Mouse (Mus musculus) embryonic facial prominence, embryonic 14.5 days (tissue): ENCODE measurements around the gene Cxcl3. TPM values are rescaled to one million over a fixed set of nuclear protein-coding genes. Genes with fewer than 3 reads are reported as not detected.

Experiments used
- ATAC-seq: fragments of 200-750 bp; cut with Nextera tagmentation; 2 replicates; pipeline ENCODE4 v1.8.0; 2017; ENCODE audit warnings: low read depth, moderate number of reproducible peaks, moderate TSS enrichment
- DNase-seq: peaks from one replicate; pipeline ENCODE4 v3.0.0-alpha.2; 2015; ENCODE audit warnings: low spot score
- H3K27ac ChIP-seq: fragments of 300-500 bp; sonication (generic); replicated peaks from 2 replicates; pipeline ENCODE4 v1.5.1; 2014; ENCODE audit warnings: low read depth, mild to moderate bottlenecking, low read length, moderate library complexity
- H3K27me3 ChIP-seq: fragments of 300-500 bp; sonication (generic); replicated peaks from 2 replicates; pipeline ENCODE4 v1.6.1; 2014; ENCODE audit warnings: low read length; ENCODE audit not compliant: control insufficient read depth, insufficient read depth
- H3K36me3 ChIP-seq: fragments of 300-500 bp; sonication (generic); 2 replicates; pipeline ENCODE4 v1.6.1; 2014; ENCODE audit warnings: low read length, mixed read lengths; ENCODE audit not compliant: control insufficient read depth, insufficient read depth
- H3K4me1 ChIP-seq: fragments of 300-500 bp; sonication (generic); 2 replicates; pipeline ENCODE4 v1.6.1; 2014; ENCODE audit warnings: antibody characterized with exemption, low read length; ENCODE audit not compliant: control insufficient read depth, insufficient read depth
- H3K4me2 ChIP-seq: fragments of 300-500 bp; sonication (generic); 2 replicates; pipeline ENCODE4 v1.6.1; 2014; ENCODE audit warnings: low read depth, mild to moderate bottlenecking, low read length, moderate library complexity, mixed read lengths
- H3K4me3 ChIP-seq: fragments of 300-500 bp; sonication (generic); 2 replicates; pipeline ENCODE4 v1.5.1; 2014; ENCODE audit warnings: low read depth, mild to moderate bottlenecking, low read length
- H3K9ac ChIP-seq: fragments of 300-500 bp; sonication (generic); 2 replicates; pipeline ENCODE4 v1.6.1; 2014; ENCODE audit warnings: low read depth, mild to moderate bottlenecking, low read length, moderate library complexity, mixed read lengths
- H3K9me3 ChIP-seq: fragments of 300-500 bp; sonication (generic); 2 replicates; pipeline ENCODE4 v1.6.1; 2016; ENCODE audit warnings: low read length; ENCODE audit not compliant: control insufficient read depth
- WGBS: fragments of 180-500 bp; shearing (Covaris S2); extraction: QIAGEN DNeasy Blood & Tissue Kit; methylation state at CpG from one replicate; pipeline ENCODE4 v1.1.7; 2014; 5-methylcytosine and 5-hydroxymethylcytosine counted together
- microRNA-seq: library from miRNA; unstranded; fragments of <30 nt; microRNA quantifications from one replicate; pipeline ENCODE4, GENCODE M21; 2016; ENCODE audit warnings: borderline number of aligned reads
- polyA plus RNA-seq: library from polyadenylated mRNA; unstranded; fragments of >200 nt; fragmentation: Nextera tagmentation; extraction: Ambion mirVana; gene quantifications from 2 replicates; pipeline ENCODE4 v1.2.1, GENCODE M21; 2014

The Cxcl3 gene
- polyA plus RNA-seq, 1 experiment from 2014 or later = 0.17 TPM

GRCm38 (mm10) chr5:90807176-90807950 lies 21.5 kb downstream of the Cxcl3 start:
- Histone ChIP-seq H3K4me2 (no peak overlapping the region), H3K4me1 (no peaks in the 10 kb centered on the region), H3K9me3 (no peaks in the 10 kb centered on the region), H3K4me3 (no peak overlapping the region), H3K9ac (no peak overlapping the region), H3K27me3 (no peaks in the 10 kb centered on the region), H3K27ac (no peak overlapping the region; the same call in 1 of the 2 replicates), H3K36me3 (no peaks in the 10 kb centered on the region)
- DNase-seq (peak; percentile 73), ATAC-seq (no peak)
- 58% methylated on average over 3 of the region's 3 CpGs for WGBS

- Histone ChIP-seq H3K9me3 (no peaks in the 10 kb centered on the region), H3K27me3 (no peaks in the 10 kb centered on the region), H3K4me3 (no peak overlapping the region), H3K36me3 (no peaks in the 10 kb centered on the region), H3K27ac (no peak overlapping the region), H3K9ac (no peak overlapping the region), H3K4me2 (no peak overlapping the region), H3K4me1 (no peaks in the 10 kb centered on the region)
- DNase-seq = no peak
- ATAC-seq = no peak
Observed at GRCm38 (mm10) chr5:90819756-90820155, 33.9 kb downstream of the Cxcl3 start.

- Histone ChIP-seq H3K9me3 (no peaks in the 10 kb centered on the region), H3K4me1 (peaks cover 12% of the 10 kb centered on the region), H3K36me3 (no peaks in the 10 kb centered on the region), H3K27me3 (no peaks in the 10 kb centered on the region), H3K27ac (peak overlapping the region; percentile 75), H3K4me2 (peak overlapping the region; percentile 35), H3K4me3 (no peak overlapping the region), H3K9ac (peak overlapping the region; percentile 23)
- 38% methylated on average over 11 of the region's 11 CpGs for WGBS
- ATAC-seq (peak; percentile 91), DNase-seq (peak; percentile 94)
Observed at GRCm38 (mm10) chr5:90832145-90832767, 46.4 kb downstream of the Cxcl3 start.

- H3K4me2 ChIP-seq = peak overlapping the region; percentile 35
- 70% methylated on average over 8 of the region's 8 CpGs for WGBS
- H3K36me3 ChIP-seq = no peaks in the 10 kb centered on the region
- H3K9ac ChIP-seq = peak overlapping the region; percentile 14; the same call in 1 of the 2 replicates
- no peaks in the 10 kb centered on the region for H3K9me3 ChIP-seq
- peaks cover 12% of the 10 kb centered on the region for H3K4me1 ChIP-seq
- H3K4me3 ChIP-seq = no peak overlapping the region
- no peak for DNase-seq
- H3K27me3 ChIP-seq = no peaks in the 10 kb centered on the region
- peak overlapping the region; percentile 75 for H3K27ac ChIP-seq
- peak; percentile 44 for ATAC-seq
Observed at GRCm38 (mm10) chr5:90832768-90833388, 47.0 kb downstream of the Cxcl3 start.

- WGBS = 59% methylated on average over 4 of the region's 4 CpGs
- no peak for ATAC-seq
- no peak overlapping the region for H3K27ac ChIP-seq
- no peaks in the 10 kb centered on the region for H3K9me3 ChIP-seq
- no peaks in the 10 kb centered on the region for H3K27me3 ChIP-seq
- no peak overlapping the region for H3K4me3 ChIP-seq
- DNase-seq = no peak
- H3K4me1 ChIP-seq = peaks cover 12% of the 10 kb centered on the region
- H3K36me3 ChIP-seq = no peaks in the 10 kb centered on the region
- H3K9ac ChIP-seq = no peak overlapping the region
- H3K4me2 ChIP-seq = no peak overlapping the region
Observed at GRCm38 (mm10) chr5:90834436-90834835, 48.5 kb downstream of the Cxcl3 start.

- Histone ChIP-seq H3K9me3 (no peaks in the 10 kb centered on the region), H3K4me3 (no peak overlapping the region), H3K9ac (no peak overlapping the region)
Observed at GRCm38 (mm10) chr5:90838582-90838981, 52.7 kb downstream of the Cxcl3 start.

More at GRCm38 (mm10) chr5:90838582-90838981, 52.7 kb downstream of the Cxcl3 start:
- no peak for ATAC-seq
- Histone ChIP-seq H3K27ac (no peak overlapping the region), H3K36me3 (no peaks in the 10 kb centered on the region), H3K4me2 (no peak overlapping the region), H3K4me1 (no peaks in the 10 kb centered on the region; the same call in 1 of the 2 replicates), H3K27me3 (no peaks in the 10 kb centered on the region)
- WGBS = 70% methylated on average over 5 of the region's 5 CpGs
- no peak for DNase-seq

Small RNAs within 50 kb of the gene (microRNA-seq; reads per million reads assigned to microRNA genes)
- gene Gm24322 = not detected

Other genes starting within 250 kb of the Cxcl3 start
- 0.10 TPM in 1 of 2 replicates, not detected in the other for gene 5830473C10Rik, start 225.0 kb upstream of the Cxcl3 start, polyA plus RNA-seq
- gene Rassf6, start 145.4 kb upstream of the Cxcl3 start, polyA plus RNA-seq = 2.0 and 2.1 TPM in 2 replicates
- 2.0 and 2.6 TPM in 2 replicates for gene Cxcl5, start 26.7 kb upstream of the Cxcl3 start, polyA plus RNA-seq
- 1.8 and 3.6 TPM in 2 replicates for gene Ppbp, start 17.6 kb upstream of the Cxcl3 start, polyA plus RNA-seq
- 94.9 and 125 TPM in 2 replicates for gene Pf4, start 13.7 kb upstream of the Cxcl3 start, polyA plus RNA-seq
- gene Cxcl15, start 8.4 kb downstream of the Cxcl3 start, polyA plus RNA-seq = 0.07 and 0.18 TPM in 2 replicates
- gene Cxcl1, start 105.1 kb downstream of the Cxcl3 start, polyA plus RNA-seq = 1.3 TPM in 2 replicates
- 0.18 TPM in 1 of 2 replicates, not detected in the other for gene Cxcl2, start 117.8 kb downstream of the Cxcl3 start, polyA plus RNA-seq
- 43.1 and 47.7 TPM in 2 replicates for gene Mthfd2l, start 145.0 kb downstream of the Cxcl3 start, polyA plus RNA-seq
- gene Epgn, start 241.4 kb downstream of the Cxcl3 start, polyA plus RNA-seq = 0.34 and 0.35 TPM in 2 replicates